Mouse (Mus musculus) liver, postnatal 0 days (tissue): Measurements from ENCODE around the gene Wipf3.

Source experiments
- CTCF ChIP-seq: sonication (generic); IDR thresholded peaks from 2 replicates; pipeline ENCODE4 v1.5.1; 2016; ENCODE audit warnings: antibody characterized with exemption, low read depth
- EP300 ChIP-seq: IDR thresholded peaks from 2 replicates; pipeline ENCODE4 v1.6.1; 2016; ENCODE audit warnings: antibody characterized with exemption, low read depth, mild to moderate bottlenecking

GRCm38 (mm10) chr6:54518758-54519157, 89.4 kb downstream of the Wipf3 start:
- TF ChIP-seq CTCF (no peak), EP300 (no peak)
